Mouse (Mus musculus) hindbrain, embryonic 14.5 days (tissue): ENCODE measurements at regions not wholly inside any gene's neighbourhood (a gene's known extent, or its start where the extent isn't known, plus 50 kb on each side); places are given as distances from the start of the nearest gene placed in this dataset.

Source experiments
- ATAC-seq: fragments of 200-750 bp; cut with Nextera tagmentation; 2 replicates; pipeline ENCODE4 v1.8.0; 2017; ENCODE audit warnings: moderate number of reproducible peaks, mild to moderate bottlenecking, moderate TSS enrichment, moderate library complexity; ENCODE audit not compliant: low FRiP score
- DNase-seq: peaks from one replicate; pipeline ENCODE4 v3.0.0-alpha.2; 2015; ENCODE audit warnings: low spot score
- H3K27ac ChIP-seq: fragments of 300-500 bp; sonication (generic); 2 replicates; pipeline ENCODE4 v1.5.1; 2014; ENCODE audit warnings: mild to moderate bottlenecking, moderate library complexity
- H3K27me3 ChIP-seq: fragments of 300-500 bp; sonication (generic); 2 replicates; pipeline ENCODE4 v1.6.1; 2014; ENCODE audit warnings: mild to moderate bottlenecking, low read length, mixed read lengths; ENCODE audit not compliant: control insufficient read depth, insufficient read depth
- H3K36me3 ChIP-seq: fragments of 300-500 bp; sonication (generic); replicated peaks from 2 replicates; pipeline ENCODE4 v1.6.1; 2014; ENCODE audit not compliant: control insufficient read depth, insufficient read depth
- H3K4me1 ChIP-seq: fragments of 300-500 bp; sonication (generic); replicated peaks from 2 replicates; pipeline ENCODE4 v1.6.1; 2014; ENCODE audit warnings: antibody characterized with exemption, low read length, mixed read lengths; ENCODE audit not compliant: control insufficient read depth, insufficient read depth
- H3K4me2 ChIP-seq: fragments of 300-500 bp; sonication (generic); replicated peaks from 2 replicates; pipeline ENCODE4 v1.6.1; 2014; ENCODE audit warnings: mild to moderate bottlenecking, moderate library complexity
- H3K4me3 ChIP-seq: fragments of 300-500 bp; sonication (generic); replicated peaks from 2 replicates; pipeline ENCODE4 v1.5.1; 2014; ENCODE audit warnings: mild to moderate bottlenecking, low read length
- H3K9ac ChIP-seq: fragments of 300-500 bp; sonication (generic); 2 replicates; pipeline ENCODE4 v1.6.1; 2014
- H3K9me3 ChIP-seq: fragments of 300-500 bp; sonication (generic); 2 replicates; pipeline ENCODE4 v1.6.1; 2016; ENCODE audit warnings: low read length; ENCODE audit not compliant: control insufficient read depth
- WGBS: fragments of 180-500 bp; shearing (Covaris S2); extraction: QIAGEN DNeasy Blood & Tissue Kit; methylation state at CpG from one replicate; pipeline ENCODE4 v1.1.7; 2014; 5-methylcytosine and 5-hydroxymethylcytosine counted together

DNA sequence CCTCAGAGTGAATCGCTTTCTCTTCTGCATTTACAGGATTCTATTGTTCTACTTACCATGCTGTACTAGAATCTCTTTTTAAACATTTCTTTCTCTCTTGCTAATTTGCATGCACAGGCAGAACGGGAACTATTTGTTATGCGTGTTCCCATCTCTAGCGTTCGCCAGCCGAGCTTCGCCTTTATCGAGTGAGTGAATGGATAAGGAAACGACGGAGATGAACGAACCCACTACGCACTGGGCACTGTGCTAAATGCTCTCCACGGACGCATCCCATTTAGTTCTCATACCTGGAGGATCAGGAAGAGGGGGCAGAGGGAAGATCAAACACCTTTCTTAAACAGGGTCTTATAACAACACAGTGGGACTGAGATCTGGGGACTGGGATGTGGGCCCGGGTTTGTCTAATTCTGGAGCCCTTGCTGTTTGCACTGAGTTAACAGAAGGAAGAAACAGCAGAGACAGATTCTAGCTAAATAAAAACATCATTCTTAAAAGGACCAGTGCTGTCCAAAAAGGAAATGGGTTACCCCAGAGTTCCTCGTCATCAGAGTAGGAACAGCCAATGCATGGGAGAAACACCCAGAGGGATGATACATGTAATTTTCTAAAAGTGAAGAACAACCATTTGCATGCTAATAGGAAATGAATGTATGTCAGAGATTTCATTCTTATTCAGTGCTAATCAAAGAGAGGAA, 219.1 kb upstream of the Eif4g2 start:
- Histone ChIP-seq H3K4me2 (peak overlapping the region; percentile 17; the same call in 1 of the 2 replicates), H3K9me3 (no peaks in the 10 kb centered on the region), H3K27ac (peak overlapping the region; percentile 44), H3K4me3 (no peak overlapping the region), H3K36me3 (no peaks in the 10 kb centered on the region), H3K4me1 (peaks cover 12% of the 10 kb centered on the region), H3K27me3 (no peaks in the 10 kb centered on the region), H3K9ac (0 out of 2 replicates have a peak overlapping the region, but pooled peaks have one; percentile 4)
- DNase-seq (peak; percentile 40), ATAC-seq (no peak)
- WGBS = 23% methylated on average over 16 of the region's 16 CpGs

DNA sequence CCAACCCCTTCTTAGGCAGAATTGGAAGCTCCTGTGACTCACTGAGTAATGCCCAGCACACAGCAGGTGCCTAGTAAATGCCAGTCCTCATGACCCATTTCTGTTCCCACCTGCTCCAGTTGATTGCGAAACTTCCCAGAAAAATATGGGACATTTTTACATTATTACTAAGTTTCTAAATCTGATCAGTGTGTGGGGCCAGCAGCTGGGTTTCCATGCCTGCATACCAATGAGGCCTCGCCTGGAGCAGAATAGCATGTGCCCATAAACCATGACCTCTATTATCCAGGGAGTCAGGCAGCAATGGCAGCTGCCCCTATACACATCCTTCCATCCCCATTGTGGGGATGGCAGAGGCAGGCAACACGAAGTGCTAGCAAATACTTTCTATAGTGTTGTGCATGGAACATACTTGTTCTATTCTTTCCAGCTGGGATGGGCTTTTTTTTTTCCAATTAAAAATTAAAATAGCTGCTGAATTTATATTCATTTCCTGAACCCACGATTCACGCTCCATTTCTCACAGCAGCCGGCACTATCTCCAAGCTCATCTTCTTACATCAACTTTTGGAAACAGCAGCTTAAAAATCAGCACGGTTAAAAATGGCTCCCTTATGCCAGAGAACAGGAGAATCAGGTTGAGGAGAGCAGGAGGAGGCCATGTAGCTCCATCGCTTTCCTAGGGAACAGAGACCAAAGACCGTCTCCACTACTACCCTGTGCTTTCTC, 214.5 kb upstream of the Eif4g2 start:
- no peak overlapping the region for H3K27ac ChIP-seq
- WGBS = 39% methylated on average over 9 of the region's 9 CpGs
- no peaks in the 10 kb centered on the region for H3K9me3 ChIP-seq
- no peaks in the 10 kb centered on the region for H3K36me3 ChIP-seq
- H3K4me3 ChIP-seq = no peak overlapping the region
- no peaks in the 10 kb centered on the region for H3K27me3 ChIP-seq
- ATAC-seq (peak; percentile 57; the same call in 1 of the 2 replicates), DNase-seq (no peak)
- no peak overlapping the region for H3K4me2 ChIP-seq
- no peak overlapping the region for H3K9ac ChIP-seq
- peaks cover 15% of the 10 kb centered on the region for H3K4me1 ChIP-seq

DNA sequence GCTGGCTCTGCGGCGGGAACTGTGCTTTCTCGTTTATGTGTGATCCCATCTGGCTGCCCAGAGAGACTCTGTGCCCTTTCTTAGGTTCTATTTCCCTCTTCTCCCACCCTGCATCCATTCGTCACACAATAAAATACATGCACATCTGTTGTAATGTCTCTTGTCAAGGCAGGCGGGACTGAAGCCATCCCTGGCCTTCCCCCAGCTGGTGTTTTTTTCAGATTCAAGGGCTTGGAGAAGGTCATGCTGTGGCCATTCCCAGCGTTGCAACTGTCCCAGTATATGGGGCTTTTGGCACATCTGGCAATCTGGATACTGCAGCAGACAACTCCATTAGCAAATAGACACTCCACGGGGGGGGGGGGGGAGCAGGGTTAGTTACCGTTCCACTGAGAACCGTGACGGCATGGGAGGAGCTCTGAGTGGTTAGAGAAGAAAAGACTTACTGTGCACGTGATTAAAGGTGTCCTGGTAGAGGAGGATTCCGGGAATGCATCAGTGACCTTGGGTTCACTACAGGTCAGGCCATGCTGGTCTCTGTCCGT, 200.7 kb upstream of the Eif4g2 start:
- no peak for ATAC-seq
- Histone ChIP-seq H3K4me3 (no peak overlapping the region), H3K9ac (no peak overlapping the region), H3K27ac (no peak overlapping the region), H3K4me2 (no peak overlapping the region), H3K27me3 (no peaks in the 10 kb centered on the region), H3K36me3 (no peaks in the 10 kb centered on the region), H3K4me1 (peaks cover 15% of the 10 kb centered on the region), H3K9me3 (no peaks in the 10 kb centered on the region)
- WGBS = 19% methylated on average over 13 of the region's 13 CpGs
- no peak for DNase-seq

DNA sequence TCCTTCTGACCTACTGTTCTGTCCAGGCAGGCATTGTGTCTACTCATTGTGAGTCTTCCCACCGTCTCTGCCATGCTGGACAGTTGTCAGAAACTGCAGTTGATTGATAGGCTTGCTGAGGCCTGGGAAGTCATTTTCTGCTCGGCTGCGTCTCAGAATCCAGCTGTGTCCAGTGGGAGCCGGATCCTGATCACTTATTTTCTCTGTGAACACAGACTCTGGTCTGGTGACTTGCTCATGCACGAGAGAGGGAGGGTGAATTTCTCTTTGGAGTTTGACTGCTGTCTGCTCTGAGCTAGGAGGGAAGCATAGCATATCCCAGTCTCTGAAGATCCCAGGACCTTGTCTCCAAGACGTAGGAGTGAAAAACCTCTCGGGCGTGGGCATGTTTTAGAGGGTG, 199.5 kb upstream of the Eif4g2 start:
- no peaks in the 10 kb centered on the region for H3K36me3 ChIP-seq
- no peak overlapping the region for H3K4me3 ChIP-seq
- no peak overlapping the region for H3K27ac ChIP-seq
- no peak overlapping the region for H3K4me2 ChIP-seq
- H3K9me3 ChIP-seq = no peaks in the 10 kb centered on the region
- 27% methylated on average over 8 of the region's 8 CpGs for WGBS
- no peaks in the 10 kb centered on the region for H3K27me3 ChIP-seq
- H3K9ac ChIP-seq = no peak overlapping the region
- peaks cover 15% of the 10 kb centered on the region for H3K4me1 ChIP-seq
- ATAC-seq (no peak), DNase-seq (no peak)

DNA sequence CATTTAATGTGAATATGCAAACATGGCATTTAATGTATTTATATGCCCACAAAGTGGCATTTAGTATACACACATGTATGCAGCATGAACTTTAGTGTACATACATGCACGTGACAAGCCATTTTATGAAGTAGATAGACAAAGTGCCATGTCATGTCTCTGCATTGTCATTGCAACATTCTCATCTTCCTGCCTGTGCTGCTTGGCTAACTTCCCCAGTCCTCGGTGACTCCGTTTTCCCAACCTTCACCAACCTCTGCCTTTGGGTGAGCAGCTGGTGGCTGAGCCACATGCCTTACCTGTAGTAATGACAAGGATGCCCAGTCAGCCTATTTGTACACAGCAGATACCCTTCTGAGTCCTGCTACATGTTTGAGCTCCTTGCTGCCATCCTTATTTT, 194.9 kb upstream of the Eif4g2 start:
- no peak for DNase-seq
- Histone ChIP-seq H3K27me3 (no peaks in the 10 kb centered on the region), H3K9ac (no peak overlapping the region), H3K4me3 (no peak overlapping the region), H3K4me2 (no peak overlapping the region), H3K36me3 (no peaks in the 10 kb centered on the region), H3K9me3 (no peaks in the 10 kb centered on the region), H3K4me1 (peaks cover 7% of the 10 kb centered on the region; the same call in 1 of the 2 replicates), H3K27ac (no peak overlapping the region)
- WGBS = 88% methylated on average over 3 of the region's 3 CpGs
- ATAC-seq = no peak

DNA sequence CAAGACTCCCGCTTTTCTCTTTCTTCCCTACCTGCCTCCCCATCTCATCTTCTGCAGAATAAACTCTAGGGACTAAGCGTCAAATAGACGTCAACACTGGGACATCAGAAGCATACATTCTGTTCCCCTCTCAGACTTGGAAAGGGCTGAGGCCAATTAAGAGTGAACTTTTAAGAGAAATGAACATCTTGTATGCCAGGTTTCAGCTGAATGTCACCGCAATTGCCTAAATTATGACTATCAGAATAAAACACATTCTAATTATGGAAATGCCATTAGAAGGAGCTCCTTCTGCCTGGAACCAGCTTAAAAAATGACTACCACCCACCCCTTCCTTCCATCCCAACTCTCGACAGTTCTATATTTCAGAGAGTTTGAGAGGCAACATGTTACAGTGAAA, 191.0 kb upstream of the Eif4g2 start:
- Histone ChIP-seq H3K36me3 (no peaks in the 10 kb centered on the region), H3K4me2 (no peak overlapping the region), H3K4me1 (no peaks in the 10 kb centered on the region), H3K27me3 (no peaks in the 10 kb centered on the region), H3K9ac (no peak overlapping the region), H3K27ac (no peak overlapping the region), H3K4me3 (no peak overlapping the region), H3K9me3 (no peaks in the 10 kb centered on the region)
- ATAC-seq (no peak), DNase-seq (no peak)
- 95% methylated on average over 5 of the region's 5 CpGs for WGBS

DNA sequence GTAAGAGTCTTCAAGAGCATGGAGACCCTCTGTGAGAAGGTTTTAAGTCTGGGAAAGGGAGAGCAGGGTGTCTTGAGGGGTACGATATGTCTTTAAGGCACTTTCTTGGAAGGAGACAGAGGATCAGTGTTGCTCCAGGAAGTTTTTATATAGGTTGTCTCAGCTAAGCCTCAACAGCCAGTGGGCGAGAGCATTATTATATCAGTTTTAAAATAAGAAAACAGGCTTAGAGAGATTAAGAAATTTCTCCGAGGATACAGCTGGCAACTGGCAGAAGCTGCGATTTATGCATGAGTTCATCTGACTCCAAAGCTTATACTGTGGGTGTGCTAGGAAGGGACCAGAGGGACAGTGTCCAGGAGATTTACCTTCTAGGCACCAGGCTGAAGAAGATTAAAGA, 188.0 kb upstream of the Eif4g2 start:
- H3K27me3 ChIP-seq = no peaks in the 10 kb centered on the region
- no peaks in the 10 kb centered on the region for H3K4me1 ChIP-seq
- DNase-seq (no peak), ATAC-seq (no peak)
- no peaks in the 10 kb centered on the region for H3K9me3 ChIP-seq
- WGBS = 88% methylated on average over 4 of the region's 4 CpGs
- H3K4me2 ChIP-seq = no peak overlapping the region
- H3K36me3 ChIP-seq = no peaks in the 10 kb centered on the region
- H3K27ac ChIP-seq = no peak overlapping the region
- H3K4me3 ChIP-seq = no peak overlapping the region
- no peak overlapping the region for H3K9ac ChIP-seq

DNA sequence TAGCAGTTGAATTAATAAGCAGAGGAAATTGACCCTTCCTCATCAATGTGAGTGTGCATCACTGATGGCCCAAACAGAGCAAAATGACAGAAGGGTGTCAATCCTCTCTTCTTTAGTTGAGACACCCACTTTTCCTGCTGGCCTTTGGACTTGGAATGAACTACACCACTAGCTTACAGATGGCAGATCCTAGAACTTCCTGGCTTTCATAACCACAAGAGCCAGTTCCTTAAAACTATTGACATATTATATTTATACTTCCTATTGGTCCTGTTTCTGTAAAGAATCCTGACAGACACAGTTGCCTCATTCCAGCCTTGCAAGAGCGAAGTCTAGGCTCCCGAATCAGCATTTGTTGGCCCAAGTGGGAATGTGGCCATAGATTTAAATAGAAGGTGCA, 185.4 kb upstream of the Eif4g2 start:
- Histone ChIP-seq H3K9me3 (no peaks in the 10 kb centered on the region), H3K4me1 (no peaks in the 10 kb centered on the region), H3K27ac (no peak overlapping the region), H3K9ac (no peak overlapping the region), H3K4me3 (no peak overlapping the region), H3K27me3 (no peaks in the 10 kb centered on the region), H3K36me3 (no peaks in the 10 kb centered on the region), H3K4me2 (no peak overlapping the region)
- ATAC-seq (no peak), DNase-seq (no peak)
- 93% methylated on average over 2 of the region's 2 CpGs for WGBS

DNA sequence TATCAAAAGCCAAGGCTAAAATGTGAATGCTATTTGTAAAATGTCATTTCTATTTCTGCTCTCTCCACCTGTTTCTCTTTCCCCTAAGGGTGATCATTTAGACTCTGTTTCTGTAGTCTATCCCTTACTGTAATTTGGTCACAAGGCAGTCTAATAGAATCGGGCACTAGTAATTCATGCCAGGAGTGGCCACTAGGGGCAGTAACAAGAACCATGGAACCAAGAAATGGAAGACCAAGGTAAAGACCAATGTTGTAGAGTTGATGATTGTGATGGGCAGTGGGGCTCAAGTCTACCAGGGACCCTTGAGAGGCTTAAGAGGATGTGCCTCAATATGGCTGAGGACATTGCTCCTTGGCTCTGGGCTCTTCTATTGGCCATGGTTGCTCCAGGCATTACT, 180.5 kb upstream of the Eif4g2 start:
- Histone ChIP-seq H3K27ac (no peak overlapping the region), H3K9me3 (no peaks in the 10 kb centered on the region), H3K9ac (no peak overlapping the region), H3K4me2 (no peak overlapping the region), H3K4me1 (no peaks in the 10 kb centered on the region), H3K4me3 (no peak overlapping the region), H3K36me3 (no peaks in the 10 kb centered on the region), H3K27me3 (no peaks in the 10 kb centered on the region)
- ATAC-seq = no peak
- WGBS = 85% methylated on average over 1 of the region's 1 CpGs
- no peak for DNase-seq
